Mouse (Mus musculus) Patski (cell line): Measurements from ENCODE around the gene Ttc9. TPM values are rescaled to one million over a fixed set of nuclear protein-coding genes. Genes with fewer than 3 reads are reported as not detected.

Source experiments
- ATAC-seq: fragments of 100-300 bp; one replicate; pipeline ENCODE4 v1.8.0; 2021
- CTCF ChIA-PET: fragments of 350-600 bp; sonication (Branson Sonifier 250); formaldehyde crosslinking; loops from one replicate; lab custom pipeline; 2022; ENCODE audit warnings: inconsistent platforms; lab: Charles Lee
- POLR2A ChIA-PET: fragments of 350-600 bp; sonication (Branson Sonifier 250); formaldehyde crosslinking; loops from one replicate; lab custom pipeline; 2022; ENCODE audit warnings: antibody characterized with exemption, inconsistent platforms; lab: Charles Lee
- DNase-seq: peaks from one replicate; pipeline ENCODE4 v3.0.0-alpha.2; 2011; ENCODE audit warnings: low read depth, low spot score
- H3K27me3 ChIP-seq: fragments of 371-371 bp; one replicate; pipeline ENCODE4 v1.5.1; 2021
- CTCF ChIP-seq: fragments of 100-300 bp; IDR thresholded peaks from one replicate; pipeline ENCODE4 v1.5.1; 2021
- in situ Hi-C: fragments of 300-500 bp; cut with MboI; formaldehyde crosslinking; loops from 3 replicates; pipeline ENCODE4 v1.11.1; 2018; ENCODE audit warnings: low pct_unique_long_range_greater_than_20kb, mixed read lengths
- polyA plus RNA-seq: library from polyadenylated mRNA; unstranded; gene quantifications from one replicate; pipeline ENCODE4 v1.2.3, GENCODE M21; 2021

Gene Ttc9
- 28.1 TPM for polyA plus RNA-seq

DNA sequence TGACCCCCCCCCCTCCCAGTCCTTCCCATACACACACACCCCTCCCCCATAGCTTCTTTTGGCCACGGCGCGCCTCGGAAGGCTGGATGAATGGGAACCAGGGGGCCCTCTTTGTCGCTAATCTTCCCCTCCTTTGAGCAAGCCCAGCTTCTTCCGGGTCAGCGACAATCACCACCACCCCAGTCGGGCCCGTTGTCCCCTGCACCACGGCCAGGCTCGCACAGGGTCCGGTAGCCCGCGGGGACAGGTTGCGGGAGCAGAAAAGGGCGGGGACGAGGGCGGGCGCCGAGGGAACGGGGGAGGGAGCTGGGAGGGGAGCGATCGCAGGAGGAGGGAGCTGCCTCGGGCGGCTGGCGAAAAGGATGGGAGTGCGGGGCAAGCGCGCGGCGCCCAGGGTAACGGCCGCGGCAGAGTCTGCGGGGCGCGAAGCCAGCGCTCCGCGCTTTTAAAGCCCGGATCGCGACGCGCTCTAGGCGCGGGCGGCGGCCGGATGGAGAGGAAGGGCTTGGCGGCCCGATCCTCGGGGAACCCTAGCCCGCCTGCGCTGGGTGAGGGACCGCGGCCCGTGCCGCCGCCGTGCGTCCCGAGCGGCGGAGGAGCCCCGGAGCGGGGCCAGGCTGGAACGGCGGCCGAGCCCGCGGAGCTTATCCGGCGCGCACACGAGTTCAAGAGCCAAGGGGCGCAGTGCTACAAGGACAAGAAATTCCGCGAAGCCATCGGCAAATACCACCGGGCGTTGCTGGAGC lies at the start of gene Ttc9:
TSS of gene Ttc9 (plus strand) at position 335 of the 746 bp plus-strand sequence.
- in situ Hi-C loops = no loop called here
- no peak for DNase-seq
- no peak for TF ChIP-seq CTCF
- CTCF ChIA-PET = interaction anchor here (1.2 to 1.7 kb wide), 2 partner anchors 12 to 71 kb away, joined by 3 to 4 read pairs; no protein-coding TSS in a partner anchor
- H3K27me3 ChIP-seq = no peaks in the 10 kb centered on the region
- POLR2A ChIA-PET = interaction anchor here (0.6 to 0.9 kb wide), 3 partner anchors 11 to 658 kb away, joined by 3 read pairs; no protein-coding TSS in a partner anchor
- peak; percentile 79 for ATAC-seq

DNA sequence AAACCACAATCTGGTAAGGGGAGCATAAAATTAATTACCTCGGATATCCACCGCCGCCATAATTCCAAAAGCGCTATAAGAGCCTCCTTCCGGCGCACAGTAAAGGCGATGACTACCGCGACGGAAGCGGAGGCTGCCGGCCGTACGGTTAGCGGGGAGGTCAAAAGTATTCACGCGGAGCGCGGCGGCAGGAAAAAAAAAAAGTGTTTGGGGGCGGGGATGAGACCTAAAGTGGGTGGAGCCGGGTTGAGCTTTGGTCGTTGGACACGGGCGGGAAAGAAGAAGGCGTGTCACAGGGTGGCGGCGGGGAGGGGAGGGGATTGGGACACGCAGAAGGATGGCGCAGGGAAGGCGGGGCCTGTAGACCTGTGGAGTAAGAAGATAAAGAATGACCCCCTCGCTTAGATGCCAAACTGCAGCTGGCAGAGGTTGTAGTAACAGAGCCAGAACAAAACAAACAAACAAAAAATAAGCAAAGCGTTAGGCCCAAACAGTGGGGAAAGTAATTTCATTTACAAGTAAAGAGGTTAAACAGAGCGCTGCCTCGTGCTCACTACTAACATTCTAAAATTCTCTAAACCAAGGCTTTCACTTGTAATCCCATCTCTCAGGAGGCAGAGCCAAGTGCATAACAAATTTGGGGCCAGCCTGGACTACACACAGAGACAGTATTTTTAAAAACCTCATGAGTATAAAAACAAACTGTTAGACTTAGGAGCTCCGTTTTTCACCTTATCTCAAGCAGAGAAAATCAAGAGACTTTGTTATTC lies 36.0 kb upstream of the Ttc9 start, which contains the start of gene Med6:
TSS of gene Med6 (minus strand) at position 107 of the 770 bp plus-strand sequence.
- no peaks in the 10 kb centered on the region for H3K27me3 ChIP-seq
- peak; percentile 75 for DNase-seq
- CTCF ChIA-PET = interaction anchor here (1.2 kb wide), 1 partner anchor 119 kb away, joined by 3 read pairs; no protein-coding TSS in a partner anchor
- POLR2A ChIA-PET = no interaction called here
- in situ Hi-C loops = no loop called here
- TF ChIP-seq CTCF = no peak
- peak; percentile 94 for ATAC-seq

GRCm38 (mm10) chr12:81596547-81597262 lies 34.3 kb upstream of the Ttc9 start:
- H3K27me3 ChIP-seq = no peaks in the 10 kb centered on the region
- no peak for TF ChIP-seq CTCF
- DNase-seq = no peak
- POLR2A ChIA-PET = no interaction called here
- ATAC-seq = no peak
- CTCF ChIA-PET = no interaction called here
- in situ Hi-C loops = no loop called here

DNA sequence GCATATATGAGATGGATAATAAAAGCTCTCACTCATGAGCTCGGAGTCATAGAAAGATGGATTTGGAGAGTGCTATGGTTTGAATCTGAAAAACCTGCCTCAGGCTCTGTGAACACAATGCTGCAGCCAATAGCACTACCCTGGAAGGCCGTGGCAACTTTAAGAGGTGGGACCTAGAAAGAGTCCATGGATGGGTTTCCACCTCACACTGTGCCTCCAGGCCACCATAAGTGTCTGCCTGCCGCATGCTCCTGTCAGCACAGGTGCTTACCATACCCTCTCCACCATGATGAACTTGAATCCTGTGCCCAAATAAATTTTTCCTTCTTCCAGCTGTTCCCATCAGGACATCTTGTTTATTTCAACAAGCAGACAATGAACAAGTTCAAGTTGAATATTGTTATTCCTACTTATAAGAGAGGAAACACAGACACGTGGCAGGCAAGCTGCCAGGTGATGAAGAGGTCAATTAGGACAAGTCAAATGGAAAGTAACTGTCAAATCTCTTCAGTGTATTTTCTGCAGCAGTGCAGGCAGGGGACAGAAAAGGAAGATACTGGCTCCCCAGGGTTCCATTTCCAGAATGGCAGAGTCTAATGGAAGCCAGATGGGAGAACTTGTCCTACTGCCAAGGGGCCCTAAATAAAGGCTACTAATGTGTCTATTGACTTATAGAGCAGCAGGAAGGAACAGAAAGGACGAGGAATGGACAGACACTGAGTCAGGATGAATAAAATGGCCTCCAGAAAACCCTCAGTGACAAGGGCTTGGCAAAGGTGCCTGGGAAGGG lies 25.9 kb upstream of the Ttc9 start:
- no peak for TF ChIP-seq CTCF
- CTCF ChIA-PET = no interaction called here
- ATAC-seq (no peak), DNase-seq (no peak)
- in situ Hi-C loops = loop anchor here (25.0 kb wide), 1 partner anchor 307 kb away; no protein-coding TSS in a partner anchor
- H3K27me3 ChIP-seq = no peaks in the 10 kb centered on the region
- POLR2A ChIA-PET = no interaction called here

GRCm38 (mm10) chr12:81609445-81609844 lies 21.6 kb upstream of the Ttc9 start:
- H3K27me3 ChIP-seq = no peaks in the 10 kb centered on the region
- no peak for ATAC-seq
- POLR2A ChIA-PET = no interaction called here
- CTCF ChIA-PET = interaction anchor here (1.0 to 1.5 kb wide), 3 partner anchors 10 to 179 kb away, joined by 3 to 5 read pairs (median 3); no protein-coding TSS in a partner anchor
- no peak for DNase-seq
- TF ChIP-seq CTCF = no peak
- in situ Hi-C loops = loop anchor here (25.0 kb wide), 1 partner anchor 303 kb away; no protein-coding TSS in a partner anchor

GRCm38 (mm10) chr12:81615807-81616206 lies 15.2 kb upstream of the Ttc9 start:
- in situ Hi-C loops = loop anchor here (25.0 kb wide), 1 partner anchor 296 kb away; no protein-coding TSS in a partner anchor
- H3K27me3 ChIP-seq = no peaks in the 10 kb centered on the region
- CTCF ChIA-PET = interaction anchor here (1.4 kb wide), 1 partner anchor 173 kb away, joined by 3 read pairs; no protein-coding TSS in a partner anchor
- TF ChIP-seq CTCF = no peak
- POLR2A ChIA-PET = no interaction called here
- no peak for ATAC-seq
- no peak for DNase-seq

GRCm38 (mm10) chr12:81616980-81617379 lies 14.1 kb upstream of the Ttc9 start:
- no peak for DNase-seq
- no peak for TF ChIP-seq CTCF
- ChIA-PET CTCF (interaction anchor here (1.4 kb wide), 1 partner anchor 172 kb away, joined by 3 read pairs; no protein-coding TSS in a partner anchor), POLR2A (no interaction called here)
- H3K27me3 ChIP-seq = no peaks in the 10 kb centered on the region
- no peak for ATAC-seq
- in situ Hi-C loops = loop anchor here (25.0 kb wide), 1 partner anchor 295 kb away; no protein-coding TSS in a partner anchor

DNA sequence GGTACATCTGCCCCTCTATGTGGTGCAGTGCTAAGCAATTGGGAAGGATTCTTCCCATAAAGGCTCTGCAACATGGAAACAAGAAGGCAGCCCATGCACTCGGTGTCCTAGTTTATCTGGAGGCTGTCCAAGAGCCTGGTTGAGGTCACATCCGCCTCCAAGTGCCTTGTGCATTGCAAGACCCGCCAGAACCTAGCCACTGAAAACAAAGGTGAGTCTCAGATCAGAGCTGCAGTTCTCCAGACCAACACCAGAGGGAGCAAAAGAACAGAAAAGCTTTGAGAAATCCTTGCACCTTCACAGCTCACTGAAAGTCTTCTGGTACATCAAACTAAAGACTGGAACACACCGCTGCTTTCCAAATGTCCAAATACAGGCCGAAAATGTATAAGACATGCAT lies 11.7 kb upstream of the Ttc9 start:
- CTCF ChIA-PET = interaction anchor here (0.8 to 2.4 kb wide), 10 partner anchors 10 to 117 kb away, joined by 3 to 8 read pairs (median 3); partner anchors contain the start of gene Ttc9

DNA sequence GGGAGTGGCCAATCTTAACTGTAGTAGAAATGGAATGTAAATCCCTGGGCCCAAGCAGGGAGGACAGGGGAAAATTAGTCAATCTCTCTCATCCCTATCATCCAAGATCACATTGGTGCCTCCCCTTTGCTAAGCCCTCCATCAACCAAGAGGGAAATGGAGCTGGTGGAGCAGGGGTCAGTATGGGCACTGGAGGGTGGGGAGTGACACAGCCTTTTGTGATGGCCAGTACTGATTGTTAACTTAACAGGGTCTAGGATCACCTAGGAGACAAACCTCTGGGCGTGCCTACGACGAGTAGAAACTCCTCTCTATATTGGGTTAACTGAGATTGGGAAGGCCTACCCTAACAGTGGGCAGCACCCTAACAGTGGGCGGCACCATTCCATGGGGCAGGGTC lies 7.7 kb upstream of the Ttc9 start:
- in situ Hi-C loops = loop anchor here (5.0 to 25.0 kb wide), 3 partner anchors 74 to 289 kb away; no protein-coding TSS in a partner anchor
- H3K27me3 ChIP-seq = no peaks in the 10 kb centered on the region
- ATAC-seq (no peak), DNase-seq (no peak)
- ChIA-PET CTCF (no interaction called here), POLR2A (no interaction called here)
- TF ChIP-seq CTCF = no peak

More for the DNA sequence above, 11.7 kb upstream of the Ttc9 start:
- peak; percentile 65 for ATAC-seq
- no peaks in the 10 kb centered on the region for H3K27me3 ChIP-seq
- TF ChIP-seq CTCF = peak; percentile 90
- POLR2A ChIA-PET = interaction anchor here (0.7 kb wide), 1 partner anchor 105 kb away, joined by 3 read pairs; no protein-coding TSS in a partner anchor
- no peak for DNase-seq
- in situ Hi-C loops = loop anchor here (25.0 kb wide), 1 partner anchor 293 kb away; no protein-coding TSS in a partner anchor
